Mouse (Mus musculus) lung, postnatal 25 days (tissue): ENCODE measurements around the gene Cacna1b.
A peak's percentile ranks its signal among the peaks of the same experiment; 100 is the strongest.

Experiments used
- DNase-seq: peaks from one replicate; pipeline ENCODE4 v3.0.0; 2022; ENCODE audit warnings: low spot score

Gene Cacna1b

GRCm38 (mm10) chr2:24763115-24763557, at the start of gene Cacna1b:
Gene Cacna1b, minus strand, starts transcription at chr2:24763152.
- no peak for DNase-seq

- no peak for DNase-seq
Observed at GRCm38 (mm10) chr2:24809746-24810145, 46.8 kb upstream of the Cacna1b start.

GRCm38 (mm10) chr2:24807691-24808090, 44.7 kb upstream of the Cacna1b start:
- no peak for DNase-seq

GRCm38 (mm10) chr2:24807036-24807435, 44.1 kb upstream of the Cacna1b start:
- no peak for DNase-seq

GRCm38 (mm10) chr2:24806143-24806542, 43.2 kb upstream of the Cacna1b start:
- no peak for DNase-seq

GRCm38 (mm10) chr2:24805621-24806020, 42.7 kb upstream of the Cacna1b start:
- DNase-seq, result no peak

GRCm38 (mm10) chr2:24796833-24797457, 34.0 kb upstream of the Cacna1b start:
- no peak for DNase-seq

- no peak for DNase-seq
Observed at GRCm38 (mm10) chr2:24787250-24787649, 24.3 kb upstream of the Cacna1b start.

- no peak for DNase-seq
Observed at GRCm38 (mm10) chr2:24781253-24781652, 18.3 kb upstream of the Cacna1b start.

- no peak for DNase-seq
Observed at GRCm38 (mm10) chr2:24776831-24777230, 13.9 kb upstream of the Cacna1b start.

GRCm38 (mm10) chr2:24775951-24776587, 13.1 kb upstream of the Cacna1b start:
- DNase-seq, result no peak

GRCm38 (mm10) chr2:24774832-24775231, 11.9 kb upstream of the Cacna1b start:
- no peak for DNase-seq

GRCm38 (mm10) chr2:24770861-24771260, 7.9 kb upstream of the Cacna1b start:
- DNase-seq, result no peak

GRCm38 (mm10) chr2:24762446-24762960, 449 bp downstream of the Cacna1b start:
- DNase-seq, result no peak

- no peak for DNase-seq
Observed at GRCm38 (mm10) chr2:24761923-24762445, 968 bp downstream of the Cacna1b start.

GRCm38 (mm10) chr2:24755276-24755675, 7.7 kb downstream of the Cacna1b start:
- DNase-seq, result peak; percentile 24

GRCm38 (mm10) chr2:24752599-24752998, 10.4 kb downstream of the Cacna1b start:
- DNase-seq, result no peak

- DNase-seq, result no peak
Observed at GRCm38 (mm10) chr2:24750051-24750450, 12.9 kb downstream of the Cacna1b start.

GRCm38 (mm10) chr2:24747878-24748277, 15.1 kb downstream of the Cacna1b start:
- DNase-seq, result peak; percentile 4

GRCm38 (mm10) chr2:24739701-24740100, 23.3 kb downstream of the Cacna1b start:
- DNase-seq, result no peak

- DNase-seq, result no peak
Observed at GRCm38 (mm10) chr2:24733157-24733556, 29.8 kb downstream of the Cacna1b start.

- no peak for DNase-seq
Observed at GRCm38 (mm10) chr2:24725865-24726264, 37.1 kb downstream of the Cacna1b start.

- peak; percentile 45 for DNase-seq
Observed at GRCm38 (mm10) chr2:24719645-24720379, 43.1 kb downstream of the Cacna1b start.
